Mouse (Mus musculus) ES-Bruce4 (cell line): ENCODE measurements at regions not wholly inside any gene's neighbourhood (a gene's known extent, or its start where the extent isn't known, plus 50 kb on each side); places are given as distances from the start of the nearest gene placed in this dataset.

Source experiments
- H3K27ac ChIP-seq: 2 replicates; pipeline ENCODE4 v1.5.1; 2012; ENCODE audit warnings: low read length, inconsistent platforms; ENCODE audit not compliant: insufficient read depth
- H3K27me3 ChIP-seq: 2 replicates; pipeline ENCODE4 v1.6.1; 2012; ENCODE audit warnings: mild to moderate bottlenecking, low read length, inconsistent platforms; ENCODE audit not compliant: control insufficient read depth, poor library complexity, insufficient read depth, severe bottlenecking
- H3K36me3 ChIP-seq: 2 replicates; pipeline ENCODE4 v1.6.1; 2012; ENCODE audit warnings: inconsistent platforms, mild to moderate bottlenecking, low read length, moderate library complexity; ENCODE audit not compliant: control insufficient read depth, poor library complexity, insufficient read depth, severe bottlenecking
- H3K4me1 ChIP-seq: one replicate; pipeline ENCODE4 v1.8.1; 2011; ENCODE audit warnings: low read length; ENCODE audit not compliant: control insufficient read depth, insufficient read depth
- H3K4me3 ChIP-seq: 2 replicates; pipeline ENCODE4 v1.5.1; 2011; ENCODE audit warnings: low read depth, mild to moderate bottlenecking, low read length
- H3K9ac ChIP-seq: 2 replicates; pipeline ENCODE4 v1.6.1; 2012; ENCODE audit warnings: low read depth, mild to moderate bottlenecking, inconsistent platforms; ENCODE audit not compliant: poor library complexity, severe bottlenecking
- H3K9me3 ChIP-seq: replicated peaks from 2 replicates; pipeline ENCODE4 v1.6.1; 2012; ENCODE audit warnings: mild to moderate bottlenecking, low read length, inconsistent platforms; ENCODE audit not compliant: control insufficient read depth, poor library complexity, insufficient read depth, severe bottlenecking
- CTCF ChIP-seq: IDR thresholded peaks from one replicate; pipeline ENCODE4 v1.8.1; 2011; ENCODE audit warnings: low read depth, low read length
- EP300 ChIP-seq: IDR thresholded peaks from 2 replicates; pipeline ENCODE4 v1.6.1; 2011; ENCODE audit warnings: low read depth, low read length; ENCODE audit not compliant: insufficient read depth
- POLR2A ChIP-seq: IDR thresholded peaks from one replicate; pipeline ENCODE4 v1.8.1; 2011; ENCODE audit warnings: low read length; ENCODE audit not compliant: insufficient read depth

DNA sequence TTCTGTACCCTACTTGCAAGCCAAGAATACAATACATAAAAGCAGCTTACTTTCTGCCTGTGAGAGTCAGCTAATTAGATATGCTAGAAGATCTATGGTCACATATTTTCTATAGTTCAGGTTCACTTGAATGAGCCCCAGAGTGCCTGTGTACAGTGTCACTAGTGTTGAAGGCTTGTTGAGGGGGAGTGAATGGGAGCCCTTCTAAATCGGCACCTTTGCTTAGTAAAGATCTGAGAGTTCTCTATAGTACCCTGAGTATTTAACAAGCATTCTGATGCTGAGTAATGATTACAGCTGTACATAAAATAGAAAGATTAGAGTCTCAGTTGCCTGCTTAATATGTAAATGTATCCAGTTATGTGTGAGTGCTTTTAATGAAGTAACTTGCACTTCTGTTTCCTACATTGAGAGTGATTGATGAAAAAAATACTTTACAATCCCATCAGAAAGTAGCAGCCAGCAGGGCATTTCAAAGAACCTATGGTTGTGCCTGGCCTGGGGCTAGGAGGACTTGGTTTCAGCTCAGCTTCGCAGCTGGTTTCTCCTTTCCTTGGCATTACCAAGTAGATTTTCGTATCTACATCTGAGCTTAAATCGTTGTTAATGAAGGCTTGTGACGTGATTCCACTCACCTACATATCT, 136.8 kb upstream of the Tex13c2 start:
- Histone ChIP-seq H3K4me3 (no peak overlapping the region), H3K9ac (no peak overlapping the region), H3K9me3 (no peaks in the 10 kb centered on the region), H3K27ac (no peak overlapping the region), H3K4me1 (no peaks in the 10 kb centered on the region), H3K36me3 (no peaks in the 10 kb centered on the region), H3K27me3 (no peaks in the 10 kb centered on the region)
- no peak for TF ChIP-seq POLR2A
- TF ChIP-seq EP300, result no peak
- TF ChIP-seq CTCF, result no peak

DNA sequence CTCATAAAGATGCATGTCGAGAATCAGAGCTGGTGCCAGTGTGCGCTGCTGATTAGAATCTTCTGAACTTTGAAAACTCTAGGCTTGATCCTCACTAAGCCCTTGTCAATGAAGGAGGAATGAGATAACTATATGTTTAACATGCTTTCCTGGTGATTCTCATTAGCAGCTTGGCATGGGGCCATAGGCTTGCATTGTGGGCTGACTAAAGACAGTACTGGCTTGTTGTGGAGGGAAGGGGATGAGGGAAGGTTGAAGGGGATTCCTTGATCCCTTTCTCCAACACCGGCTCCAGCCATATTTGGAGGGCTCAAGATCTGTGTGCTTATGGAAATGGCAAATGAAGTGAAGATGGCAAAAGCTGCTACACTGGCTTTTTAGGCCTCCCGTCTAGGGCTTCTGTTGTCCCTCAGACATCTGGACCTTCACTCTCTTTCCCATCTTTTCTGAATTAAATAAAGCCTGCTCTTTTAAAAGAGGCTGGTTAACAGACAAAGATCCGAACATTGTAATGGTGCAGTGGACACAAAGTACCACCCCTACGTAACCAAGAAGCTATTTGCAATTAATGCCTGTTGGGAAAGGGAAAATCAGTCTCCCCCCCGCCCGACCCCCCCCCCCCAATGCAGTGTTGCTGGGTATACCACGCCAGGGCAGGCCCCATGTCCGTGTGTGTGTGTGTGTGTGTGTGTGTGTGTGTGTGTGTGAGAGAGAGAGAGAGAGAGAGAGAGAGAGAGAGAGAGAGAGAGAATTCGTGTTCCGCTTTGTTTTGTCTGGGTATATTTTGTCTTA, 129.9 kb upstream of the Tex13c2 start:
- Histone ChIP-seq H3K4me1 (peaks cover 3% of the 10 kb centered on the region), H3K9me3 (no peaks in the 10 kb centered on the region), H3K36me3 (no peaks in the 10 kb centered on the region), H3K9ac (no peak overlapping the region), H3K27ac (no peak overlapping the region), H3K4me3 (no peak overlapping the region), H3K27me3 (no peaks in the 10 kb centered on the region)
- TF ChIP-seq EP300 (no peak), CTCF (no peak), POLR2A (no peak)

DNA sequence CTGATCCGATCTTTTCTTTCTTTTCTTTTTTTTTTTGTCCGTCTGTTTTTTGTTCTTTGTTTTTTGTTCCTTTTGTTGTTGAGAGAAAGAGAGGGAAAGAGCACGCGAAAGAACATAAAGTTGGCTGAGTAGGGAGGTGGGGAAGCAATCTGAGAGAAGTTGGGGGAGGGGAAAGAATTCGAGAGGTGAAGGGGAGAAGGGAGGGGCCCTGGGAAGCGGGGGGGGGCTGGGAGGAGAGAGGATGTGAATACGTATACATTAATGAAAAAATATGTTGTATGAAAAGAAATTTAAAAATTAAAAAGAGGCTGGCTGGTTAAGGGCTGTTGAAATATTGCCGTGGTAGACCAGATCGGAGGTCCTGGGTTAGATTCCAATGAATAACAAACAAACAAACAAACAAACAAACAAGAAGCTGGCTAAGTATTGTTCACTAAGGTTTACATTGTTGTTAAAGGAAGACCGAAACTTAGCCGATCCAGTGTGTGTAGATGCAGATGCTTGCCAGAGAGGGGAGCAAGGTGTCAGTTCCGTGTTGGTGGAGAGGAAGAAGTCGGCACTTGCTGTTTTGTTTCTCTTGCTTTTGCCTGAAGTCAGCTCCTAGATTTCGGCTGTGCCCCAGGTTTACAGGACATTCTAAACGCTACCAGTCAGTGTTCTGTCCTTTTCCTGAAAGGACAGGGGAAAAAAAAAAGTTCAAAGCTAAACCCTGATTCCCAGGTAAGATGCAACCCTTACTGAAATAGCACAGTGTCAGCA, 129.1 kb upstream of the Tex13c2 start:
- TF ChIP-seq CTCF (no peak), POLR2A (no peak), EP300 (no peak)
- Histone ChIP-seq H3K27me3 (no peaks in the 10 kb centered on the region), H3K36me3 (no peaks in the 10 kb centered on the region), H3K4me3 (no peak overlapping the region), H3K9me3 (no peaks in the 10 kb centered on the region), H3K9ac (no peak overlapping the region), H3K27ac (no peak overlapping the region), H3K4me1 (peaks cover 3% of the 10 kb centered on the region)

DNA sequence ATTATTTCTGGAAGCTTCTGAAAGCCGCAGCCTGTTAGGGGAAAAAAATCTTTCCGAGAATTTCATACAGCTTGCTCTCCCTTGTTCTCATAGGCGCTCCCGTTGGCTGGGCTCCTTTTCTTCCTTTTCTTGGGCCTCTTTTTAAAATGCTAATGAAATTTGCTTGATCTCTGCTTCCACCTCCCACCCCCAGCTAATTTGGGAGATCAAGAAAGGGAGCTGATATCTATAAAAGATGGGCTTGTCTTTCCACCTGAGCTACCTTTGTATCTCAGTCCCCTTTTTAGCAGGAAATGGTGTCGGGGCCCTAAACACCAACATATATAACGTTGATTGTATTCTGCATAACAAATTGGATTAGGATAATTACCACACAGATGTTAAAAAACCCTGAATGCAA, 128.5 kb upstream of the Tex13c2 start:
- H3K4me1 ChIP-seq, result peaks cover 3% of the 10 kb centered on the region
- TF ChIP-seq EP300 (no peak), POLR2A (no peak), CTCF (no peak)
- H3K9me3 ChIP-seq, result no peaks in the 10 kb centered on the region
- H3K4me3 ChIP-seq, result no peak overlapping the region
- H3K9ac ChIP-seq, result no peak overlapping the region
- no peak overlapping the region for H3K27ac ChIP-seq
- no peaks in the 10 kb centered on the region for H3K36me3 ChIP-seq
- no peaks in the 10 kb centered on the region for H3K27me3 ChIP-seq

DNA sequence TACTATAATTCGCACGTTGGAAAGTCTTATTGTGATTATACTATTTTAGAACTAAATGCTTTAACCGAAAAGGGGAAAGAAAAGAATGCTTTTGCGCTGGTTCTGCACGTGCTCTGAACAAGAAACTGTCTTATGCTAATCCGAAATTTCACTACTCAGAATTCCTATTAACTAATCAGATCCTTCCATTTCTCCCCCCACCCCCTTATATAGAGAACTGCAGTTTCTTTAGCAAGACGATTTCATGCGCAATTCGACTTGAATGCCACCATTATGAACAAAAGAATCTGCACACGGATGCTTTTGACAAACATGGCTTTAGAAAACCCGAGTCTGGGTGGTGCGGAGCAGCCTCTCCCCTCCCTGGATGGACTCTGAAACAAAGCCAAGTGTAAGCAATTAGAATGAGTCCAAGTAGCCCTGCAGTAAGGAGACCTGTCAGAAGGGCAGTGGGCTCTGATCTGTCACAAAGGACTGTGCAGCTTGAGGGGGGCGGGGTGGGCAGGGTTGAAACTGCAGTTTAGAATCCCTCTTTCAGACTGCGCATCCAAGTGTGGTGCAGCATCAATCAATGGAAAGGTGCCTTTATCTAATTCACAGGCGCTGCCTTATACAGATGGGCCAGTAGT, 128.0 kb upstream of the Tex13c2 start:
- Histone ChIP-seq H3K27ac (no peak overlapping the region), H3K4me1 (peaks cover 3% of the 10 kb centered on the region), H3K36me3 (no peaks in the 10 kb centered on the region), H3K4me3 (no peak overlapping the region), H3K9me3 (no peaks in the 10 kb centered on the region), H3K9ac (no peak overlapping the region), H3K27me3 (no peaks in the 10 kb centered on the region)
- TF ChIP-seq EP300 (no peak), POLR2A (no peak), CTCF (no peak)
